Mouse (Mus musculus) cerebellum, adult 9-11 months (tissue): ENCODE data around the gene H2-Ke6.

Source experiments
- DNase-seq: peaks from one replicate; pipeline ENCODE4 v3.0.0; 2022

H2-Ke6 gene

GRCm38 (mm10) chr17:34027656-34028223 lies at the start of gene H2-Ke6:
Gene H2-Ke6 (minus strand): TSS chr17:34028060.
- peak; percentile 93 for DNase-seq

- DNase-seq = peak; percentile 39
Measured at GRCm38 (mm10) chr17:34077549-34077948, 49.7 kb upstream of the H2-Ke6 start.

GRCm38 (mm10) chr17:34075271-34075670 lies 47.4 kb upstream of the H2-Ke6 start:
- peak; percentile 32 for DNase-seq

GRCm38 (mm10) chr17:34072091-34072490 lies 44.2 kb upstream of the H2-Ke6 start:
- no peak for DNase-seq

- no peak for DNase-seq
Measured at GRCm38 (mm10) chr17:34068864-34069263, 41.0 kb upstream of the H2-Ke6 start.

GRCm38 (mm10) chr17:34057224-34057623 lies 29.4 kb upstream of the H2-Ke6 start:
- DNase-seq = no peak

- DNase-seq = no peak
Measured at GRCm38 (mm10) chr17:34047404-34048050, 19.7 kb upstream of the H2-Ke6 start.

GRCm38 (mm10) chr17:34045941-34046340 lies 18.1 kb upstream of the H2-Ke6 start:
- no peak for DNase-seq

- DNase-seq = peak; percentile 38
Measured at GRCm38 (mm10) chr17:34039562-34040450, 11.9 kb upstream of the H2-Ke6 start.

- DNase-seq = peak; percentile 40
Measured at GRCm38 (mm10) chr17:34038878-34039561, 11.2 kb upstream of the H2-Ke6 start, which contains the start of gene Col11a2. Gene Col11a2 (plus strand): TSS chr17:34039437.

- DNase-seq = peak; percentile 64
Measured at GRCm38 (mm10) chr17:34038440-34038839, 10.6 kb upstream of the H2-Ke6 start.

- DNase-seq = peak; percentile 32
Measured at GRCm38 (mm10) chr17:34037241-34037640, 9.4 kb upstream of the H2-Ke6 start.

GRCm38 (mm10) chr17:34036647-34037046 lies 8.8 kb upstream of the H2-Ke6 start:
- DNase-seq = peak; percentile 47

- DNase-seq = peak; percentile 12
Measured at GRCm38 (mm10) chr17:34035517-34035916, 7.7 kb upstream of the H2-Ke6 start.

GRCm38 (mm10) chr17:34034064-34034463 lies 6.2 kb upstream of the H2-Ke6 start:
- DNase-seq = peak; percentile 76

GRCm38 (mm10) chr17:34033441-34033840 lies 5.6 kb upstream of the H2-Ke6 start:
- DNase-seq = peak; percentile 62

- DNase-seq = peak; percentile 71
Measured at GRCm38 (mm10) chr17:34032806-34033205, 4.9 kb upstream of the H2-Ke6 start.

- no peak for DNase-seq
Measured at GRCm38 (mm10) chr17:34032174-34032632, 4.3 kb upstream of the H2-Ke6 start.

- DNase-seq = peak; percentile 98
Measured at GRCm38 (mm10) chr17:34031465-34032173, 3.8 kb upstream of the H2-Ke6 start, which contains the start of the genes Slc39a7 and Rxrb. Gene Slc39a7 (minus strand): TSS chr17:34031682. Gene Rxrb (plus strand): TSS chr17:34031812.

GRCm38 (mm10) chr17:34030861-34031326 lies 3.0 kb upstream of the H2-Ke6 start:
- peak; percentile 80 for DNase-seq

GRCm38 (mm10) chr17:34029890-34030595 lies 2.2 kb upstream of the H2-Ke6 start:
- peak; percentile 45 for DNase-seq
